Mouse (Mus musculus): Measurements from ENCODE around the gene Tbx15. TPM values are rescaled to one million over a fixed set of nuclear protein-coding genes. Genes with fewer than 3 reads are reported as not detected.
A peak's percentile ranks its signal among the peaks of the same experiment; 100 is the strongest.

The Tbx15 gene
- polyA plus RNA-seq, 1 experiment from 2014 or later, result not detected

- no peak overlapping the region for H3K9ac ChIP-seq
- WGBS (ENCODE audit: insufficient replicate concordance), result 3% methylated on average over 20 of the region's 20 CpGs
- H3K27ac ChIP-seq, result no peak overlapping the region
- H3K4me3 ChIP-seq, result no peak overlapping the region
- no peaks in the 10 kb centered on the region for H3K9me3 ChIP-seq (replicated peaks)
- H3K4me2 ChIP-seq, result no peak overlapping the region
- H3K27me3 ChIP-seq (replicated peaks), result peaks cover 97% of the 10 kb centered on the region
- no peaks in the 10 kb centered on the region for H3K4me1 ChIP-seq
- no peak for ATAC-seq
- no peaks in the 10 kb centered on the region for H3K36me3 ChIP-seq
Observed at GRCm38 (mm10) chr3:99239301-99240045, 708 bp upstream of the Tbx15 start.

- H3K4me2 ChIP-seq, result peak overlapping the region; percentile 7; the same call in 1 of the 2 replicates
- no peak for ATAC-seq
- H3K27me3 ChIP-seq (replicated peaks), result peaks cover 97% of the 10 kb centered on the region
- no peaks in the 10 kb centered on the region for H3K9me3 ChIP-seq (replicated peaks)
- WGBS (ENCODE audit: insufficient replicate concordance), result 2% methylated on average over 50 of the region's 50 CpGs
- no peaks in the 10 kb centered on the region for H3K36me3 ChIP-seq
- H3K4me3 ChIP-seq, result peak overlapping the region; percentile 5
- H3K27ac ChIP-seq, result no peak overlapping the region
- H3K9ac ChIP-seq, result no peak overlapping the region
- H3K4me1 ChIP-seq, result no peaks in the 10 kb centered on the region
Observed at GRCm38 (mm10) chr3:99240811-99241738, 894 bp downstream of the Tbx15 start.

GRCm38 (mm10) chr3:99242481-99242880, 2.3 kb downstream of the Tbx15 start:
- no peaks in the 10 kb centered on the region for H3K36me3 ChIP-seq
- no peak overlapping the region for H3K9ac ChIP-seq
- H3K4me3 ChIP-seq, result no peak overlapping the region
- no peaks in the 10 kb centered on the region for H3K9me3 ChIP-seq (replicated peaks)
- no peak overlapping the region for H3K27ac ChIP-seq
- WGBS (ENCODE audit: insufficient replicate concordance), result 7% methylated on average over 8 of the region's 8 CpGs
- no peak for ATAC-seq
- peaks cover 100% of the 10 kb centered on the region for H3K27me3 ChIP-seq (replicated peaks)
- H3K4me2 ChIP-seq, result no peak overlapping the region
- H3K4me1 ChIP-seq, result no peaks in the 10 kb centered on the region

GRCm38 (mm10) chr3:99245341-99245740, 5.2 kb downstream of the Tbx15 start:
- Histone ChIP-seq H3K4me2 (no peak overlapping the region), H3K9me3 (replicated peaks) (no peaks in the 10 kb centered on the region), H3K27ac (no peak overlapping the region)

GRCm38 (mm10) chr3:99246629-99247028, 6.4 kb downstream of the Tbx15 start:
- no peak for ATAC-seq

More at GRCm38 (mm10) chr3:99245341-99245740, 5.2 kb downstream of the Tbx15 start:
- no peak for ATAC-seq
- Histone ChIP-seq H3K4me1 (no peaks in the 10 kb centered on the region), H3K27me3 (replicated peaks) (peaks cover 100% of the 10 kb centered on the region), H3K9ac (no peak overlapping the region), H3K4me3 (no peak overlapping the region), H3K36me3 (no peaks in the 10 kb centered on the region)
- WGBS (ENCODE audit: insufficient replicate concordance), result 16% methylated on average over 3 of the region's 3 CpGs

DNA sequence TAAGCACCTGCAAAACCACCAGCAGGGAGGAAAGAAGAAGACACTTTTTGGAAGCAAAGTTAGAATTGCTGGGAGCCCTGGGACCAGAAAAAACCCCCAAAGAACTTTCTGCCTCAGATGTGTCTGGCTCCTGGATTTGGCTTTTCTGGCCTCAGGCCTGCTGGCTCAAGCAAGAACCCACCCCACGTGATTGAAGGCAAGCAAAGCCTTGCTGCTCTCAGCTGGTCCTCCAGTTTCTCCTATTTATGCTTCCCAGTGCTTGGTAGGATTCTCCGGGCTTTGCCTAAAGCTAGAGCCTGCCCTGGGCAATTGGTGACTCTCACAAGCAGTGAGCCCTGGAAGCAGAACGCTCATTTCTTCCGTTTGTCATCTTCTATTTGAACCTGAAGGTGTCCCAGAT, 7.4 kb downstream of the Tbx15 start:
- H3K4me2 ChIP-seq, result no peak overlapping the region
- H3K9ac ChIP-seq, result no peak overlapping the region
- H3K9me3 ChIP-seq (replicated peaks), result no peaks in the 10 kb centered on the region
- no peak overlapping the region for H3K27ac ChIP-seq
- ATAC-seq, result no peak
- no peak overlapping the region for H3K4me3 ChIP-seq
- peaks cover 100% of the 10 kb centered on the region for H3K27me3 ChIP-seq (replicated peaks)
- 8% methylated on average over 4 of the region's 4 CpGs for WGBS (ENCODE audit: insufficient replicate concordance)
- H3K36me3 ChIP-seq, result no peaks in the 10 kb centered on the region
- no peaks in the 10 kb centered on the region for H3K4me1 ChIP-seq

More at GRCm38 (mm10) chr3:99246629-99247028, 6.4 kb downstream of the Tbx15 start:
- Histone ChIP-seq H3K9ac (no peak overlapping the region), H3K4me3 (no peak overlapping the region), H3K4me1 (no peaks in the 10 kb centered on the region), H3K36me3 (no peaks in the 10 kb centered on the region), H3K9me3 (replicated peaks) (no peaks in the 10 kb centered on the region), H3K27ac (no peak overlapping the region), H3K27me3 (replicated peaks) (peaks cover 100% of the 10 kb centered on the region), H3K4me2 (no peak overlapping the region)
- 24% methylated on average over 3 of the region's 3 CpGs for WGBS (ENCODE audit: insufficient replicate concordance)

GRCm38 (mm10) chr3:99247996-99248801, 8.0 kb downstream of the Tbx15 start:
- H3K4me3 ChIP-seq, result no peak overlapping the region
- no peak overlapping the region for H3K4me2 ChIP-seq
- H3K4me1 ChIP-seq, result no peaks in the 10 kb centered on the region
- H3K9me3 ChIP-seq (replicated peaks), result no peaks in the 10 kb centered on the region
- H3K9ac ChIP-seq, result no peak overlapping the region
- H3K27me3 ChIP-seq (replicated peaks), result peaks cover 100% of the 10 kb centered on the region
- ATAC-seq, result no peak
- WGBS (ENCODE audit: insufficient replicate concordance), result 4% methylated on average over 28 of the region's 28 CpGs
- H3K27ac ChIP-seq, result no peak overlapping the region
- no peaks in the 10 kb centered on the region for H3K36me3 ChIP-seq

DNA sequence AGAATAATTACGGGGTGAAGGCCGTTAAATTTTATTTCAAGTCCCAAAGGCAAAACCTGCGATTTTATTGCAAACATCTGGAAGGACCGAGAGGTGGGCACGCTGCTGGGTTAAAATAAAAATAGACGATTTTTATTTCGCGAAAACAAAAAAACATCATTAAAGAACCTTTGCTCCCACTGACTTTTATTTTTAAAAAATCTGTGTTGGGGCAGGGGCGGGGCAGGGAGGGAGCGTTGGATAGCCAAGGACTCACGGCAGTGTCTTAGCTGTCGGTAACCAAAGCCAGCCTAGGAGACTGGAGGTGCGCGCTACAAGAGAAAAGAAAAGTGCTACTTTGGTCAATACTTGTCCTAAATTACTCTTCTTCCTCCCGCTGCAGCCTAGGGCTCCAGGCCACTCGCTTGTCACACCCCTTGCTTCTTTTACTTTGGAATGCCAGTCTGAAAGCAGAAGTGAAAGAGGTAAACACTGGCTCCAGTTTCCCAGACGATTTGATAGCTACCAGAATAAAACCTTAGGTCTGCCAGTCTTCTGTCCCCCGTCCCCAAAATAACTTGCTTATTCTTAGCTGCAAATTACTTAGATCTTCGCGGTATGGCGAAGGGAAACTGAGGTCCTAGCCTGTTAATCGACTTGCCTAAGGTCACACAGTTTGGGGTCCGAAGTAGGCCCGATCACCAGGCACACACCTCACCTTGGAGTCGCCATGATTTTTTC, 8.8 kb downstream of the Tbx15 start:
- no peaks in the 10 kb centered on the region for H3K36me3 ChIP-seq
- H3K9me3 ChIP-seq (replicated peaks), result no peaks in the 10 kb centered on the region
- no peak for ATAC-seq
- H3K27me3 ChIP-seq (replicated peaks), result peaks cover 100% of the 10 kb centered on the region
- H3K27ac ChIP-seq, result no peak overlapping the region
- H3K9ac ChIP-seq, result no peak overlapping the region
- H3K4me3 ChIP-seq, result no peak overlapping the region
- 2% methylated on average over 25 of the region's 25 CpGs for WGBS (ENCODE audit: insufficient replicate concordance)
- no peak overlapping the region for H3K4me2 ChIP-seq
- peaks cover 6% of the 10 kb centered on the region; the same call in 1 of the 2 replicates for H3K4me1 ChIP-seq

DNA sequence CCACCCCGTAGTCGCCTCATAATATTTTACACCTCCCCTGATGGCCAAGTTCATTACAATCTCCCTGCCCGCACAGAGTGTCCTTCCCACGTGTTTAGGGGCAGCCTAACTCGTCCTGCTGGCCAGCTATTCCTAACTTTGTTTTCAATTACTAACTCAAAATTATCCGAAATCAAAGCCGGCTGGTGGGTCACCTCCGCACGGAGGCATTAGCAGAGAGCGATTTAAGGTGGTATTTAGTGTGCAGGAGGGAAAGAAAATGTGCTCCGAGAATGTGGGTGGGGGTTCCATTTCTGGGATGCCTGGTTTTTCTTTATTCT, 9.3 kb downstream of the Tbx15 start:
- Histone ChIP-seq H3K27ac (no peak overlapping the region), H3K36me3 (no peaks in the 10 kb centered on the region), H3K9me3 (replicated peaks) (no peaks in the 10 kb centered on the region), H3K9ac (no peak overlapping the region), H3K4me3 (no peak overlapping the region), H3K4me2 (no peak overlapping the region), H3K27me3 (replicated peaks) (peaks cover 100% of the 10 kb centered on the region), H3K4me1 (peaks cover 8% of the 10 kb centered on the region; the same call in 1 of the 2 replicates)
- no peak for ATAC-seq
- 2% methylated on average over 11 of the region's 11 CpGs for WGBS (ENCODE audit: insufficient replicate concordance)

GRCm38 (mm10) chr3:99249906-99250305, 9.7 kb downstream of the Tbx15 start:
- ATAC-seq, result no peak
- Histone ChIP-seq H3K9me3 (replicated peaks) (no peaks in the 10 kb centered on the region), H3K4me3 (no peak overlapping the region), H3K27me3 (replicated peaks) (peaks cover 100% of the 10 kb centered on the region), H3K36me3 (no peaks in the 10 kb centered on the region), H3K9ac (no peak overlapping the region), H3K4me1 (peaks cover 8% of the 10 kb centered on the region; the same call in 1 of the 2 replicates), H3K4me2 (no peak overlapping the region), H3K27ac (no peak overlapping the region)
- 3% methylated on average over 6 of the region's 6 CpGs for WGBS (ENCODE audit: insufficient replicate concordance)

Measured in liver, embryonic 12.5 days (tissue).